24 mouse cellular contexts compared by ENCODE assay signal in the genomic region with DNA sequence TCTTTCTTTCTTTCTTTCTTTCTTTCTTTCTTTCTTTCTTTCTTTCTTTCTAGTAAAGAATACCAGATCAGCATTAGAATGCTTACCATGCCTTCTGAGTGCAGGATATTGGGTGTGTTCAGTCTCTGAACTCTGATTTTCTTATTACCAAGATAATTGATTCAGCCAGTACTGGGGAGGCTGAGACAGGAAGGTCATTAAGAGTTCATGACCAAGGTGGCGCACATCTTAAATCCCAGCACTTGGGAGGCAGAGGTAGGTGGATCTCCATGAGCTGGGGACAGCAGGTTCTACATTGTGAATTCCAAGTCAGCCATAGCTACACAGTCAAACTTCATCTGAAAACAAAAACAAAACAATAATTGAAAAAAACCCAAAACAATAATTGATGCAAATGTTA. TPM values are rescaled to one million over a fixed set of nuclear protein-coding genes. Genes with fewer than 3 reads are reported as not detected.
DNase-seq lines count a peak whose midpoint lies in the region; ATAC-seq and TF ChIP-seq lines count a peak whose summit lies in the region.
"Had no signal": no experiment of that assay in that cellular context is flagged by ENCODE, and none has a peak within 500 bp of the region (broad histone marks: within the 10 kb centered on the region; RNA-seq: fewer than 3 reads in every experiment).

No protein-coding gene starts in this region.

- TF ChIP-seq CTCF in E14TG2a.4 (conservative IDR thresholded peaks at IDR 0.05; ENCODE audit: low read length) = no peak
- TF ChIP-seq CTCF in lung, postnatal 0 days (IDR thresholded peaks at IDR 0.05) = no peak

- peaks cover 59% of the 10 kb centered on the region for H3K4me1 ChIP-seq in E14TG2a.4 (replicated peaks; ENCODE audit: low read depth, low read length)
- H3K4me1 ChIP-seq in lung, postnatal 0 days (ENCODE audit: insufficient read depth, low read depth, low read length) = no peaks in the 10 kb centered on the region; the same call in 1 of the 2 replicates

- DNase-seq in ES-CJ7 (ENCODE audit: low read depth, low spot score) = peak; percentile 71
- DNase-seq in R1 (ENCODE audit: low read depth, low spot score) = peak; percentile 83
- no peak for DNase-seq in left cerebral cortex, adult 11 months (ENCODE audit: low spot score)
- no peak for DNase-seq in lung, postnatal 0 days (ENCODE audit: low spot score)
- no peak for DNase-seq in thymus, postnatal 25 days
- DNase-seq: adrenal gland, adult 2 months; adrenal gland, adult 8-10 months; adrenal gland, postnatal 10 days; adrenal gland, postnatal 14 days; adrenal gland, postnatal 25 days; adrenal gland, postnatal 36 days; B cell, adult 2 months; cerebellum, adult 11 months; cerebellum, adult 11-12 months; cerebellum, adult 18-20 months; cerebellum, adult 2 months; cerebellum, adult 8-10 months; cerebellum, adult 9-10 months had no signal

- H3K27ac ChIP-seq in lung, postnatal 0 days (ENCODE audit: low read length) = no peak overlapping the region

- no peak overlapping the region for H3K9ac ChIP-seq in lung, postnatal 0 days (replicated peaks; ENCODE audit: low read depth)

- TF ChIP-seq EP300 in lung, postnatal 0 days (IDR thresholded peaks at IDR 0.05) = no peak

- ATAC-seq in lung, postnatal 0 days = no peak
- ATAC-seq: activated CD4-positive, CD25-positive, alpha-beta regulatory T cell, adult 4 months; CD4-positive, CD25-positive, alpha-beta regulatory T cell, adult 4 months; Patski had no signal

- 97% methylated on average over 1 of the region's 1 CpGs for WGBS in lung, postnatal 0 days

- 0 out of 2 replicates have a peak overlapping the region, but pooled peaks have one; percentile 10 for H3K4me3 ChIP-seq in E14TG2a.4 (replicated peaks; ENCODE audit: low read length)
- no peak overlapping the region for H3K4me3 ChIP-seq in lung, postnatal 0 days (ENCODE audit: low read depth, low read length)

- H3K4me2 ChIP-seq in lung, postnatal 0 days (replicated peaks; ENCODE audit: low read depth, low read length) = no peak overlapping the region

- no peaks in the 10 kb centered on the region for H3K27me3 ChIP-seq in E14TG2a.4 (ENCODE audit: insufficient read depth, low read length)
- no peaks in the 10 kb centered on the region for H3K27me3 ChIP-seq in lung, postnatal 0 days (replicated peaks; ENCODE audit: insufficient read depth, low read length)
- H3K27me3 ChIP-seq: CH12.LX, Patski had no signal

- peaks cover 63% of the 10 kb centered on the region for H3K36me3 ChIP-seq in E14TG2a.4 (ENCODE audit: insufficient read depth, low read length)
- H3K36me3 ChIP-seq in lung, postnatal 0 days (ENCODE audit: insufficient read depth, low read length) = peaks cover 10% of the 10 kb centered on the region; the same call in 1 of the 2 replicates

- no peaks in the 10 kb centered on the region for H3K9me3 ChIP-seq in E14TG2a.4 (ENCODE audit: low read length)
- H3K9me3 ChIP-seq in lung, postnatal 0 days (ENCODE audit: low read length) = no peaks in the 10 kb centered on the region
- H3K9me3 ChIP-seq: G1E had no signal

RNA-seq across cellular contexts. Expression of a gene that starts 2.8 kb away (rescaled TPM):
- polyA plus RNA-seq in lung, postnatal 0 days (2015; fragmentation: Nextera tagmentation; extraction: Ambion mirVana) = 7.9 and 8.8 TPM in 2 replicates

RNA-seq across cellular contexts. Expression of a gene that starts 24.3 kb away (rescaled TPM):
- polyA plus RNA-seq in lung, postnatal 0 days (2015; fragmentation: Nextera tagmentation; extraction: Ambion mirVana) = 10.4 and 13.0 TPM in 2 replicates

RNA-seq across cellular contexts. Expression of a gene that starts 38.9 kb away (rescaled TPM):
- polyA plus RNA-seq in lung, postnatal 0 days (2015; fragmentation: Nextera tagmentation; extraction: Ambion mirVana) = 12.2 and 14.5 TPM in 2 replicates
- polyA plus RNA-seq: G1E had no signal

Comparison
In these comparisons a context has a peak if more than half of its experiments do, and no peak if none do; other contexts are left out.
1. DNase-seq: peak in ES-CJ7 (single experiment) and R1 (single experiment); none in left cerebral cortex, adult 11 months (single experiment), lung, postnatal 0 days (single experiment) and thymus, postnatal 25 days (single experiment).